11 mouse cellular contexts compared by ENCODE assay signal in genomic region chr5:18502831-18503230, GRCm38 (mm10).
A peak's percentile ranks its signal among the peaks of the same experiment; 100 is the strongest.
DNase-seq lines count a peak whose midpoint lies in the region; ATAC-seq lines count a peak whose summit lies in the region.
"Had no signal": no experiment of that assay in that cellular context is flagged by ENCODE, and none has a peak within 500 bp of the region (broad histone marks: within the 10 kb centered on the region; RNA-seq: fewer than 3 reads in every experiment).

No protein-coding gene starts in this region.

- intact Hi-C loops in left cerebral cortex, postnatal 10 days (cut with DNase I): no loop called here

- 22% methylated on average over 12 of the region's 12 CpGs for WGBS in liver, embryonic 12.5 days (ENCODE audit: insufficient replicate concordance)

- H3K27me3 ChIP-seq in liver, embryonic 12.5 days (replicated peaks): no peaks in the 10 kb centered on the region
- H3K27me3 ChIP-seq: embryonic facial prominence, embryonic 13.5 days; neural tube, embryonic 15.5 days had no signal

- no peak overlapping the region for H3K9ac ChIP-seq in liver, embryonic 12.5 days
- H3K9ac ChIP-seq: embryonic facial prominence, embryonic 13.5 days; neural tube, embryonic 15.5 days had no signal

- no peaks in the 10 kb centered on the region for H3K36me3 ChIP-seq in liver, embryonic 12.5 days
- H3K36me3 ChIP-seq: embryonic facial prominence, embryonic 13.5 days; neural tube, embryonic 15.5 days had no signal

- H3K27ac ChIP-seq in liver, embryonic 12.5 days: no peak overlapping the region
- H3K27ac ChIP-seq: embryonic facial prominence, embryonic 13.5 days; neural tube, embryonic 15.5 days had no signal

- H3K4me2 ChIP-seq in liver, embryonic 12.5 days: no peak overlapping the region
- H3K4me2 ChIP-seq: embryonic facial prominence, embryonic 13.5 days; neural tube, embryonic 15.5 days had no signal

- peak; percentile 6 for DNase-seq in liver
- DNase-seq in ZHBTc4 (ENCODE audit: low read depth, low spot score): peak; percentile 14
- DNase-seq in fat pad, adult 2 months (ENCODE audit: extremely low read depth, low read depth, low spot score): peak; percentile 70
- peak; percentile 1 to 31 for DNase-seq in kidney, postnatal 36 days
- DNase-seq in right cerebral cortex, postnatal 10 days (ENCODE audit: low spot score in 2 of 2): no peak
- no peak for DNase-seq in left cerebral cortex, postnatal 10 days (ENCODE audit: extremely low spot score in 1 of 2, low spot score in 2 of 2)
- DNase-seq: heart, adult 18-20 months had no signal

- no peaks in the 10 kb centered on the region for H3K4me1 ChIP-seq in liver, embryonic 12.5 days
- H3K4me1 ChIP-seq: embryonic facial prominence, embryonic 13.5 days; neural tube, embryonic 15.5 days had no signal

- no peak for ATAC-seq in liver, embryonic 12.5 days
- ATAC-seq in granulocyte monocyte progenitor cell, adult 5-6 weeks (replicated peaks; ENCODE audit: poor library complexity, severe bottlenecking): no peak

- H3K4me3 ChIP-seq in liver, embryonic 12.5 days: no peak overlapping the region
- H3K4me3 ChIP-seq: embryonic facial prominence, embryonic 13.5 days; neural tube, embryonic 15.5 days had no signal

- H3K9me3 ChIP-seq in liver, embryonic 12.5 days (replicated peaks): no peaks in the 10 kb centered on the region
- H3K9me3 ChIP-seq: embryonic facial prominence, embryonic 13.5 days; neural tube, embryonic 15.5 days had no signal

Comparison
In these comparisons a context has a peak if more than half of its experiments do, and no peak if none do; other contexts are left out.
1. DNase-seq: peak in liver (single experiment), ZHBTc4 (single experiment), fat pad, adult 2 months (single experiment) and kidney, postnatal 36 days (2 of 2); none in right cerebral cortex, postnatal 10 days (0 of 2) and left cerebral cortex, postnatal 10 days (0 of 2).